Mouse (Mus musculus) retina, embryonic 14.5 days (tissue): ENCODE measurements around the gene Hoxb2.
A peak's percentile ranks its signal among the peaks of the same experiment; 100 is the strongest.

Experiments used
- DNase-seq: peaks from one replicate; pipeline ENCODE4 v3.0.0-alpha.2; 2015; ENCODE audit warnings: low spot score

The Hoxb2 gene

GRCm38 (mm10) chr11:96351831-96352230, 1.5 kb downstream of the Hoxb2 start:
- no peak for DNase-seq

DNA sequence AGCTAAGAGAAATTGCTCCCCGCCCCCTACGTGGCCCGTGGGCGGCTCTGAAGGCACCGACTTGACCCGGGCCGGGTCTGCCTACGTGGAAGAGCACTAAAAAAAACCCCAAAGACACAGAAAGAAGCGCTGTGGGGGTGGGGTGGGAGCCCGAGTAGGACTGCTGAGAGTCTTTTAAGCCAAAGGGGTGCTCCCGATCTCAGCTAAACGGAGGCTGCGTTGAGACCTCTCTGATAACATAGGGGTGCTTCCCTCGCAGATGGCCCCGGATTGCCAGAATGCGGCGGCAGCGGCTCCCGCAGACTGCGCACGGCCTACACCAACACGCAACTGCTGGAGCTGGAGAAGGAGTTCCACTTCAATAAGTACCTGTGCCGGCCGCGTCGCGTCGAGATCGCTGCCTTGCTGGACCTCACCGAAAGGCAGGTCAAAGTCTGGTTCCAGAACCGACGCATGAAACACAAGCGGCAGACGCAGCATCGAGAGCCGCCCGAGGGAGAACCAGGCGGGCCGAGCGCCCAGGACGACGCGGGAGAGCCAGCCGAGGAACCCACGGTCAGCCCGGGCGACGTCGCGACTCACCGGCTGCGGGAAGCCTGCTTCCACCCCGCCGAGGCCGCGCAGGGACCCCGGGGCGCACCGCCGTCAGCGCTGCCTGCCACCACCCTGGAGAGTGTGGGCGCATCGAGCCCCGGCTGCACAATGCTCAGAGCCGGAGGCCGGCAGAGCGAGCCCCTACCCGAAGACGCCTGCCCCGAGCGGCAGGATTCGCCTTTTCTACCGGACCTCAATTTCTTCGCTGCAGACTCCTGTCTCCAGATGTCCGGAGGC, 2.6 kb downstream of the Hoxb2 start:
- DNase-seq = peak; percentile 61

DNA sequence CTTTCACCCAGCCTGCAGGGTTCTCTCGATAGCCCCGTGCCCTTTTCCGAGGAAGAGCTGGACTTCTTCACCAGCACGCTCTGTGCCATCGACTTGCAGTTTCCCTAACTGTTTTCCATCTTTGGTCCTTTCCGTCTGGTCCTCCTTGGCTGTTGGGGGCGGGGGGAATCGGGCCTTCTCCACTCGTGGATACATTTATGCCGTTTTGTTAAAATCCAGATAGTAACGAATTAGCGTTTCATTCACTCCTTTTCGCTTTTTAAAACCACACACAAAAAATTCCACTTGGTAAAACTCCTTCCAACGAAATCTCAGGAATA, 3.2 kb downstream of the Hoxb2 start:
- no peak for DNase-seq

DNA sequence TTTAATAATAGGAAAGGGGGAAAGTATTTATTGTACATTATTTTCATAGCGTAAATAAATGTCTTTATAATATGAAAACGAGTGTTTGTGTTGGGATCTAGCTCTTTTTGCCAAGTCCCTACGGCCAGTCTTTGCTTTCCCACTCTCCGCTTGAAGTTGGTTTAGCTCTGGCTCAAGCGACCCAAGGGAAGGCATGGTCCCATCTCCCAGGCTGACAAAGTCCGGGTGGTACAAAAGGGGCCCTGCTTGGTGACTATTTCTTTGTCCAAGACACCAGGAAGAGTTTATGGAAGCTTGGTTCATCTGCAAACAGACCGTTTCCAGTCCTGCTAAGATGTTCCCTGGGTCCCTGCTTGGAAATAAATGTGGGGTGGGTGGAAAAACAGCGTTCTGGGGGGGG, 3.6 kb downstream of the Hoxb2 start:
- DNase-seq = peak; percentile 63

DNA sequence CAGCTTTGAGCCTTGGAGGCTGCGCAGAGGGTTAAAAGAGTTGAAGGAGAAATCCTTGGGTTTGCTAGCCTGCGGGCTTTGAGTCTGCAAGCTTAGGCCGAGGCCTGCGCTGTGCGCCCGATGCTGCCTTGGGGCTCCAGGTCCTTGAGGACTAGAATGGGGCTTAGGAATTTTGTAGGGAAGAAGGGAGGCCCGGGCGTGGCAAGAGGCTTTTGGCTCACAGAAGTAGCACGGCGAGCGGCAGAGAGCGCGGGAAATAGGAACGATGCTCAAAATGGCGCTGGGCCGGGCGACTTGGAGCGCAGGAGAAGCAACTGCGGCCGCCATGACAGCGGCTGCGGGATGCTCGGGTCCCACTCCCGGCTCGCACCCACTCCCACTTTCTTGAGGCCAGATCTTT, 4.1 kb downstream of the Hoxb2 start:
- DNase-seq = peak; percentile 64

- DNase-seq = no peak
These were observed 4.5 kb downstream of the Hoxb2 start for GRCm38 (mm10) chr11:96354801-96355311.

GRCm38 (mm10) chr11:96363807-96364206, 13.5 kb downstream of the Hoxb2 start:
- no peak for DNase-seq

DNA sequence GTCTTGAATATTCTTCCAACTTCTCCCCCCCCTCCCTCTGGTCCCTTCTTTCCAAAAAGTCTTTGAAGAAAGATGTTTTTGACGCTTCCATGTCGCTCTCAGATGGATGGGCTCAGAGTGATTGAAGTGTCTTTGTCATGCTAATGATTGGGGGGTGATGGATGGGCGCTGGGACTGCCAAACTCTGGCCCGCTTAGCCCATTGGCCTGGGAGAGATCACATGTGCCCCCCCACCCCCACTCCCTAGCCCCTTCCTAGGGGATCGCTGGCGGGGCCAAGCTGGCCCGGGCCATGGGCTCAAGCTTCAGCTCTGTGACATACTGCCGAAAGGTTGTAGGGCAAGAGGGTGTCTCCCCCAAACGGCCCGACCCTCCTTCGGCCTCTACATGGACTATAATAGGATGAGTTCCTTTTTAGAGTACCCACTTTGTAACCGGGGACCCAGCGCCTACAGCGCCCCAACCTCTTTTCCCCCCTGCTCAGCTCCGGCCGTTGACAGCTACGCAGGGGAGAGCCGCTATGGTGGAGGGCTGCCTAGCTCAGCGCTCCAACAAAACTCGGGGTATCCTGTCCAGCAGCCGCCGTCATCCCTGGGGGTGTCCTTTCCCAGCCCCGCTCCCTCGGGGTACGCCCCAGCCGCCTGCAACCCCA, 15.2 kb downstream of the Hoxb2 start, which contains the start of gene Hoxb1:
Gene Hoxb1, plus strand, starts transcription at position 312 of the 651 bp plus-strand sequence.
- no peak for DNase-seq

DNA sequence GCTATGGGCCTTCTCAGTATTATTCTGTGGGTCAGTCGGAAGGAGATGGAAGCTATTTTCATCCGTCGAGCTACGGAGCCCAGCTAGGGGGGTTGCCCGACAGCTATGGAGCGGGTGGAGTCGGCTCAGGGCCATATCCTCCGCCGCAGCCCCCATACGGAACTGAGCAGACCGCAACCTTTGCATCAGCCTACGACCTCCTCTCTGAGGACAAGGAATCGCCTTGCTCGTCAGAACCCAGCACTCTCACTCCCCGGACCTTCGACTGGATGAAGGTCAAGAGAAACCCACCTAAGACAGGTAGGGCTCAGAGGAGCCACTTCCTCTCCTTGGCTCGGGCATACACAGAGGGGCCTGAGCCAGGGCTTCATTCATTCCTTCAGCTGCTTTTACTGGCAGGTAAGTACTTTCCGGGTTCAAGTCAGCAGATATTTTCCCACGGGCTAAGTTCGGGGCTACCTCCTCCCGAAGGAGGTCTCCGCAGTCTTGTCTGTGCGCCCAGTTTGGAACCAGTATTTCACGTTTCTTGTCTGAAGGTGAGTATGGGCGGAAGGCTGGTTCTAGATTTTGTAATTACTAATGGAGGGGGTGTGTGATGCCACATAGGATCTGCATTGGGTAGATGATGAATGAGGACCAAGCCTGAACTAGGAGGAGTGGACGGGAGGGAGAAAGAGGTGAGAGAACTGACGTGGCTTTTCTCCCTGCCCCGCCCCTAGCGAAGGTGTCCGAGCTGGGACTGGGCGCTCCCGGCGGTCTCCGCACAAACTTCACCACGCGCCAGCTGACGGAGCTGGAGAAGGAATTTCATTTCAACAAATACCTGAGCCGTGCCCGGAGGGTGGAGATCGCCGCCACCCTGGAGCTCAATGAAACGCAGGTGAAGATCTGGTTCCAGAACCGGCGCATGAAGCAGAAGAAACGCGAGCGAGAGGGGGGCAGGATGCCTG, 16.0 kb downstream of the Hoxb2 start:
- DNase-seq = no peak

DNA sequence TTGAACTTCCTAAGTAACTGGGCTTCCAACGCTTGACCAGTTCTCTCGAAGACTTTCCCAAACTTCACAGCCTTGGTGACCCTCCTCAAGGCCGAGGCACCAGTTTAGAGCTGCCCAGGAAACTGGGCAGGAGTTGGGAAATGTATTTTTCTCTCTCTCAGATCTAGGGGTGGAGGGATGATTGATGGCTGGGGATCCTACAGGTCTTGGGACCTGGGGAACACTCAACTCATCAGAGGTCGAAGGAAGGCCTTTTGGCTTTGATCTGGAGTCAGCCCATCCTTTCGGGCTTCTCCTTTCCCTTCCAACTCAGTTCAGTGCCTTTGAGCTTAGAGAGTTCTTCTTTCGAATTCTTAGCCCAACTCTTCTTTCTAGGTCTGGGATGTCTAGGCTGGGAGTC, 16.8 kb downstream of the Hoxb2 start:
- DNase-seq = no peak

DNA sequence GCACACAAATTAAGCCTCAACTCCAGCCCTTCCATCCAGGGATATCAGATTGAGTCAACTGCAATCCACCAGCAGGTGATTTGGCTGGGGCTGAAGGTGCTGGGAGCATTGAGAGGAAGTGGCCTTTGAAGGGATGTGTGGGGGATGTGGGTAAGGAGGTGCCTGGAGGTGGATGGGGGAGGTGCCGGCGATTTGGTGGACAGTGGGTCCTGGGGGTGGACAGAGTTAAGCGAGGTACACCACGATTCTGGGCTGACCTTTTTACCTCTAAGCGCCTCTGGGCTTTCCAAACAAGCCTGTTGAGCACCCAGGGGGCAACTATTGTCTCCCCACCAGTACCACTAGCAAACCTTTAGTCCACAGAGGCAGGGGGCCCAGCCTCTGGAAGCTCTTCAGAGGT, 18.4 kb downstream of the Hoxb2 start:
- no peak for DNase-seq

DNA sequence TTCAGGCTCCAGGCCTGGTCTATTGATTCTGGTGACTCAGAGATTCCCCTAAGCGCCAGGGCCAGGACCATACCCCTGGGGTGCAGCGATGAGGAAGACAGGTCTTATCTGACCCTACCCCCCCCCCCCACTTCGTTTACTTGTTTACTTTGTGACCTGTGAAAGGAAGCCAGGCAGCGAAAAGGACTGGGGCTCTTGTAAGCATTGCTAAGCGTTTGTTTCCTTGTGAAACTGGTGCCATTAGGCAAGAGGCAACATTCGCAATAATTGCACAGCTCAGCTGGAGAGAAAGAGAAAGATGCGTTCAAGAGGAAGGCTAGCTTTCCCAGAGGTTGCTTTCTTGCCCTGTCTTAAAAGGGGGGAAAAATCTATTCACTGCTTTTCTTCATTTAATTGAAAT, 18.8 kb downstream of the Hoxb2 start:
- DNase-seq = no peak

- DNase-seq = no peak
These were observed 21.4 kb downstream of the Hoxb2 start for GRCm38 (mm10) chr11:96371726-96372125.

- DNase-seq = no peak
These were observed 22.2 kb downstream of the Hoxb2 start for GRCm38 (mm10) chr11:96372519-96372918.

DNA sequence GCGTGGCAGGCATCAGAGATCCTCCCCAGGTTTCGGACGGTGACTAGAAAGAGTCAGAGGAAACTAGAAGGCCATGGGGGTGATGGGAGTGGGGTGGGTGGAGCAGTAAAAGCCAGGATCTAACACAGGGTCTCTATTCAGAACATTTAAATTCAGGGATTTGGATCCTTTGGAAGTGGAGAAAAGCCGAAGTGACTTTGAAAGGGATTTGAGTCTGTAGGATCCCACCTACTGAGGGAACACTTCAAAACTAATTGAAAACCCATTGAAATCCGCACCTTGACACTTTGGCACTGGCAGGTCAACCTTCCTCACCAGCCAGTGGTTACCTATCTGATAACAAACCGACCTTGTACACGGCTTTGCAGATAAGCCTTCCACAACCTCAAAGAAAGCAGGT, 24.5 kb downstream of the Hoxb2 start:
- no peak for DNase-seq

- no peak for DNase-seq
These were observed 33.1 kb downstream of the Hoxb2 start for GRCm38 (mm10) chr11:96383381-96383780.

DNA sequence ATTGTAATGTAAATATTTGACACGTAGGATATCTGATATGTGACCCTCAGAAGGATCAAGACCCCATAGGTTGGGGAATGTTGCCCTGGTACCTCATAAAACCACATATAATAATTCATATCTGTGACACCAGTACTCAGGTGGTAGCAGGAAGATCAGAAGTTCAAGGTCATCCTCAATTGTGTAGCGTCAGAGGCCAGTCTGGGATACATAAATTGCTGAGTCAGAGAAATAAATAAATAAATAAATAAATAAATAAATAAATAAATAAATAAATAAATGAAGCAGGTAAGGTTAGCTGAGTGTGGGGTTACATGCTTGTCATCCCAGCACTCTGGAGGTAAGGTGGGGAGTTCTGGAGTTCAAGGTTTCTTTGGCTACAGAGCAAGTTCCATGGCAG, 37.3 kb downstream of the Hoxb2 start:
- no peak for DNase-seq

- DNase-seq = peak; percentile 39
These were observed 46.7 kb downstream of the Hoxb2 start for GRCm38 (mm10) chr11:96396772-96397626.

DNA sequence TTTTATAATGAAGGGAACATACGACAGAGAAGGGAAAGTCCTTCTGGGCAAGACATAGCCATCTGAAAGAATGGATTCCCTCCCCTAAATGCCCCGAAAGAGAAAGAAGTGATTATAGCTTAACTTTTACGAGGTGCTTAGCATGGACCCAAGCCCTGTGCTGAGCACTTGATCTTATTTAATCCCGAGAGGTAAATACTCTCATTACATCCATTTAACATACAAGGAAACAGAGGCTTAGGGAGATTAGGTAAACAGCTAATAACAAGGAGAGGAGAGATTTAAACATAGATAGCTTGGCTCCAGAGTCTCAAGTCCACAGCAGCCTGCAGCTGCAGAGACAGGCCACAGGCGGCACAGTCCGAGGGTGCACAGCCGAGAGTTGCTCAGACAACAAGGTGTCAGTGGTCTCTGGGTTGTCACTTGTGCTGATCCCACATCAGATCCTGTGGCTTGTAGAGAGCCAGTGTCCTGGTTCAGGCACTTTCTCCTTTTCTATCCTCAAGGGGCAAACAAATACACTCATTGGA, 47.5 kb downstream of the Hoxb2 start:
- no peak for DNase-seq

- no peak for DNase-seq
These were observed 49.6 kb downstream of the Hoxb2 start for GRCm38 (mm10) chr11:96399923-96400322.
